Mouse (Mus musculus): ENCODE measurements around the gene Btg3. TPM values are rescaled to one million over a fixed set of nuclear protein-coding genes. Genes with fewer than 3 reads are reported as not detected.
A peak's percentile ranks its signal among the peaks of the same experiment; 100 is the strongest.
"Not testable (repeated sequence)": the region's sequence is repeated elsewhere in the genome, so short reads cannot be mapped to it uniquely, and the experiment has no call there.

Gene Btg3
- 10 to 100 TPM; 10.0 to 11.0 TPM for total RNA-seq (2021)
- long read RNA-seq, experiment 1, transcript Btg3-201 (5 exons, 1,414 nt): major isoform, 29 of 32 reads
- long read RNA-seq, experiment 1, partial matches to known transcripts: 2 of 32 reads
- long read RNA-seq, experiment 1, other reads (novel, unspliced or antisense): 1 of 32 reads
- long read RNA-seq, experiment 2, transcript Btg3-201 (5 exons, 1,414 nt): major isoform, 27 of 33 reads
- long read RNA-seq, experiment 2, partial matches to known transcripts: 5 of 33 reads
- long read RNA-seq, experiment 2, other reads (novel, unspliced or antisense): 1 of 33 reads

DNA sequence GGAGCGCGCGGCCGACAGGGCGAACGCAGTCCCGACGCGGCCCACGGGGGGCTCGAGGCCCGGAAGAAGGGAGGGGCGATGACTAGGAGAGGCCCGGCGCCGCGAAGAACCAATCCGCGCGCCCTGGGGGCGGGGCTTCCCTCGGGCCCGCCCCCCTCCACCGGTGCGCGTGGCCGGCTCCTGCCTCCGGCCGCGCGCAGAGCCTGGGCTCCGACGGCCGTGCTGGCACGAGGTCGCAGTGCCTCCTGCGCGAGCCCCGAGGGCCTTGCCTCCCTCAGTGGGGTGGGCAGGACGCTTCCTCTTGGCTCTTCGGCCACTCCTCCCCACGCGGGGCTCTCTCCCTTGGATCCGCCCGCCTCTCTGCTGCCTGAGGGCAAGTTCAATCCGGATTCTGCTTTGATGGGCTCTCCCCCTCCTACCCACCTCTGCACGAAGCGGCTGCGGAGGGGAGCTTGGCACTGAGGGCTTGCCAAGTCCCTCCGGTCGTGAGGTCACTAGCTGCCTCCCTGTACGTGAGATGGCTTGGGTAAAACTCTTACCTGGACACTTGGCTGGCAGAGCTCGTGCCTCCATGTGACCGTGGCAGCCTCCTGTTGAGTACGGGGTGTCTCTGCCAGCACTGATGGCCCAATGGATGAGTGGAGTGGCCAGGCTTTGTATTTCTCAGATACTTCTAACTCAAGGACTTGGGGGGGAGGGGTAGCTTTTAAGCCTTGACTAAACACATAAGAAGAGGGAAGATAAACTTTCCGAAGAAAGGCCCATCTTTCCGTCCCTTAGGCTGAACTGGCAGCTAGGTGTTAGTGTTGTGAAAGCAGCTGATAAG, at the start of gene Btg3:
TSS of gene Btg3 (minus strand) at position 448 of the 826 bp plus-strand sequence.
- peak; percentile 89 to 90 for DNase-seq (ENCODE audit: low spot score in 2 of 2)

DNA sequence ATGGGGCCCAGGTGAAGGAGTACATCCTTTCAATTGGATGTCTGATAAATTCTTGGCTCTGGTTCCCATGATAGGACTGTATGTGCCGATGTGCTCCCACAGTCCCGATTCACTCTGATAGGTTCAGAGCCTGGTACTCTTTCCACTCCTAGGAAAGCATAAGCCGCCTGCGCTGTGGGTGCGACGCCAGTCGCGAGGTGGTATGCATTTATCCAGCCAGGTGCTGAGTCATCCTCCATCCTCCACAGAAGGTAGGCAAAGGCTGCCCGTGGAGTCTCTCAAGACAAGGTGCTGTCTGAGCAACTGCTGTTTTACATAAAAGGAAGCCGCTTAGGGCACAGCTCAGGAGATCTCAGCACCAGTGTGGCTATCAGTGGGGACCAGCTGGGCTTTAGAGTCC, 40.7 kb upstream of the Btg3 start:
- DNase-seq (ENCODE audit: low spot score in 2 of 2): no peak

DNA sequence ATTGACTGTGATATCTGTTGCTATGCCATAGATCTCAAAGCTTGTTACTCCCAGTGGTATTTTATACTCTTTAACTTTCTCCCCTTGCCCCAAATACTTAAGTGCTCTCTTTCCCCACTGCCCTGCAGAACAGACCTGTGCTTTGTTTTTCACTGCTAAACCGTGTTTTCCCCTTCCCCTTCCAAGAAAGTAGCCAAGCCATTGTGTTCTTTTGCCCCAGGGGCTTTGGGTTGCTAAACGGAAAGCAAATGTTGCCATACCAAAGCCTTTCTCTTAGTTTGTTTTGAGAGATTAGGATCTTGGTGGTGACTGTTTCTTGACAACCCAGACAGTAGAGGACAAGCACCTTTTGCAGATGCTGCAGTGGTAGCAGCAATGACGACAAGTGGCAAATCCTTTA, 39.5 kb upstream of the Btg3 start:
- no peak for DNase-seq (ENCODE audit: low spot score in 2 of 2)

DNA sequence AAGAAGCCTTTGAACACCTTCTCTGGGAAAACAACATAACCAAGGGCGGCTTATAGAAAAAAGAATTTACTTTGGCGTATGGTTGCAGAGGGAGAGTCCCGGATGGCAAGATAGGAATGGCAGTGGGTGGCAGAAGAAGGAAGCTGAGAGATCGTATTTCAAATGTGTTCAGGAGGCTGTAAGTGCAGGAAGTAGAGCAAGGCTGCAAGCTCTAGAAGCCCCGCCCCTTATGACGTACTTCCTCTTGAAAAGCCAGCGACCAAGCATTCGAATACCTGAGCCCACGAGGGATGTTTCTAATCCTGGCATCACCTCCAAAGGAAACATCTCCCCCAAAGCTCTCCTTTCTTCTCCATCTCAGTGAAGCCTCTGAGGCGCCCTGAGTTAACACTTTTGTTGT, 33.0 kb upstream of the Btg3 start:
- DNase-seq (ENCODE audit: low spot score in 2 of 2): no peak

DNA sequence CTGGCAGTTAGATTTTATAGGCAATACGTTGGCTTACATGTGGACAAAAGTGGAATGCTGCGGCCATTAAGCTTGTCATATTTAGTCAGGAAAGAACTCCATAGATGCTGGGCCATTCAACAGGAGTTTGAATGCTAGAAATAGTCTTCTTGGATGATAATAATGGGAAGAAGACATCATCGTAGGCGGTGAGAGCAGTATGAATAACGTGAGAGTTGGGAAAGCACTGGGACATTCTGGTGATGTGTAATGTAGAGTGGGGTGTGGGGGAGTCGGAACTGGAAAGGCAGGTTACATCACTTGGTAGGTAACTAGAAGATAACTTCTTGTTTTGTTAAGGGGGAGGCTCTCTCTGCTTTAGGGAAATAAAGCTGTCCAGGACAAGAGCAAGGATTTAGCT, 30.9 kb upstream of the Btg3 start:
- no peak for DNase-seq (ENCODE audit: low spot score in 2 of 2)

DNA sequence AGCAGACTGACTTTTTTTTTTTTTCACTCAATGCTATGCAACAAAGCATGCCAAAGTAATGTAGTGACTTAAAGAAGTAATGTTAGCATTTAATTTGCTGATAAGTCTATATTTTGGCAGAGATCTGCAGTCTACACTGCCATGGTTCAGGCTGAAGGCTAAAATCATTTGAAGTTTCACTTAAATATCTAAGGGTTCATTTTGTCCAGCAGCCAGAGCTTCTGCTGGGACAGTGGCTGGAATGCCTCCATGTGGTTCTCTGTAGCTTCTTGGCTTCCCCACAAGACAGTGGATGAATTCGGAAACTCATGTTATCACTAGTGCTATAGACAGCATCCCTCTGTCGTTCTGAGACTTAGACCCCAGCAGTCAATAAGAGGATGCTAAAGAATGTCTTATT, 29.7 kb upstream of the Btg3 start:
- no peak for DNase-seq (ENCODE audit: low spot score in 2 of 2)

DNA sequence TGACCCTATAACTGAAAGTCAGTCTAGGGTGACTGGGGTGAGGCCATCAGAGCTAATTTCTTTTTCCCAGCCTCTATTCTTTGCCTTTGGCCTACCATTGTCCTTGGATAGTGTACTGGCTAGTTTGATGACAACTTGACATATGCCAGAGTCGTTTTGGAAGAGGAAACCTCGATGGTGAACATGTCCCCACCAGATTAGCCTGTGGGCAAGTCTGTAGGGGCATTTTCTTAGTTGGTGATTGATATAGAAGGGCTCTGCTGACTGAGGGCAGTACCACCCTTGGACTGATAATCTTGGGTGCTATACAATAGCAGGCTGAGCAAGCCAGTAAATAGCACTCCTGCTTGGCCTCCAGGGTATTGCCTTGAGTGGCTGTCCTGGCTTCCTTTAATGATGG, 25.3 kb upstream of the Btg3 start:
- no peak for DNase-seq (ENCODE audit: low spot score in 2 of 2)

DNA sequence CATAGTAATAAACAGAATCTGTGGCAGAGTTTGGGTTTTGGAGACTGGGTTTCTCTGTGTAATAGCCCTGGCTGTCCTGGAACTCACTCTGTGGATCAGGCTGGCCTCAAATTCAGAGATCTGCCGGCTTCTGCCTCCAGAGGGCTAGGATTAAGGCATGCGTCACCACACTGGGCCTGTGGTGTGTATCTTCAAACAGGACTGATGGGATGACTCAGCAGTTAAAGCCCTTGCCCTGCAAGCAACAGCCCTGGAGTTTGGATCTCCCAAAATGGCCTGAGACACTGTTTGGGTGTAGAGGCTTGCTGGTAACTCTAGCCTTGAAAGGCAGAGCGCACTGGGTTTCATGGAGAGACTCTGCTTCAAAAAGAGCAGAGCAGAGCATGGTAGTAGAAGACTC, 22.4 kb upstream of the Btg3 start:
- no peak for DNase-seq (ENCODE audit: low spot score in 2 of 2)

DNA sequence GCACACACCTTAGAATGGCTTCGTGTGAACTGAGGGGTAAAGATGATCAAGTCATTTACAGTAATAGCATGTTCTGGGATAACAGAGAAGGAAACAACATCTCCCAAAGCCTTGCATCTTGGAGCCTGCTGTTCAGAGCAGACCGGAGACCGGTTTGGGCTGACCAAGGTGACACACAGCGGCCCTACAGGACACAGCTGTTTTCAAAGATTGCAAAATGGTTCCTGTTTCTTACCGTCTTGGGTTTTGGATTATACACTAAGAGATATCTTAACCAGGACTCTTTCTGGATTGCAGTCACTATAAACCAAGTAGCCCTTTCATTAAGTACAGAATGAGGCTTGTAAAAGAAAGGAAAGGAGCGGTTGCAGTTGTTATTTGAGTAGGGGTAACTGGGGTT, 21.7 kb upstream of the Btg3 start:
- DNase-seq (ENCODE audit: low spot score in 2 of 2): no peak

DNA sequence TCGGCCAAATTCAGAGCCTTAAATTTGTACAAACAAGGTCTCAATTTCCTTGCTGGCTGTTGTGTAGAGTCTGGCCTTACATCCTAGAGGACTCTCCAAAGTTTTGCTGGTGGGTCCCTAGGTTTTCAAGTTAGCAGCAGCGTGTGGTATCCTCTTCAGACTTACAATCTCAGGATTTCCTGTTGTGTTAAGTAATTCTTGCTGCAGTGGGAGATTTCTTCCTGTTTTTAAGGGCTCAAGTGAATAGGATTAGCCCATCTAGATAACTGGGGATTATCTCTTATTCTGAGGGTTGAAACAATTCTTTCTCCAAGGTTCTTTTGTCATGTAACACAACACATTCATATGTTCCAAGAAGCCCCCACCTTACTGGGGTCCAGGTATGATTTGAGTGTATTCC, 14.4 kb upstream of the Btg3 start:
- no peak for DNase-seq (ENCODE audit: low spot score in 2 of 2)

DNA sequence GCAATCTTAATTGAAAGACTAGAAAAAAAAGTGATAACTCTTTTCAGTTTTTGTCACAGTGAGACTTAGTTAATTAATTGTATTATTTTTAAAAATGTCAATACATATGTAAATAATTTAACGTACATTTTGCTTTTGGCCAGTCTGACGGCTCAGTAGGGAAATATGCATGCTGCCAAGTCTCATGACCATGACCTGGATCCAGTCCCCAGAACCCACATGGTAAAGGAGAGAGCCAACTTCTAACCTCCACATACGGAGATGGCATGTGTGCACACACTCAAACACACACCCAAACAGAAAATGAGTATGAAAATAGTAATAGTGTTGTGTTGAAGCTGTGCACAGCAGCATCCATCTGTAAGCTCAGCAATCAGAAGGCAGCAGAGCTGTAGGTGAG, 13.0 kb upstream of the Btg3 start:
- no peak for DNase-seq (ENCODE audit: low spot score in 2 of 2)

DNA sequence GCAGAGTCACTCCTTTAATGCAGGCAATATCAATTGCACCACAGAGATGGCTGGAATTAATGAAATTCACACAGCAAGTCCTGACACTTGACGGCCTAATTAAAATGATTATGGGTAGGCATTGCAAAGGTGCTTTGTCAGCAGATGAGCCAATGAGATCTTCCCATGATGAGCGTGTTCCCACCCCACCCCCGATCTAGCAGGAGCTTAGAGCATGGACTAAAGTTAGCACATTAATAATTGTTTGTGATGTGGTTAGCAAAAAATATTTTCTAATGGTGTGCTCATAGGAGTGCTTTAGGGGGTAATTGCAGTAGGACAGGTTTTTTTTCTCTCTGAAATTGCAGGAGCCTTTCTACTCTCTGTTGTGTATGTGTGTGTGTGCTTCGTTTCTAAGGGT, 12.1 kb upstream of the Btg3 start:
- no peak for DNase-seq (ENCODE audit: low spot score in 2 of 2)

DNA sequence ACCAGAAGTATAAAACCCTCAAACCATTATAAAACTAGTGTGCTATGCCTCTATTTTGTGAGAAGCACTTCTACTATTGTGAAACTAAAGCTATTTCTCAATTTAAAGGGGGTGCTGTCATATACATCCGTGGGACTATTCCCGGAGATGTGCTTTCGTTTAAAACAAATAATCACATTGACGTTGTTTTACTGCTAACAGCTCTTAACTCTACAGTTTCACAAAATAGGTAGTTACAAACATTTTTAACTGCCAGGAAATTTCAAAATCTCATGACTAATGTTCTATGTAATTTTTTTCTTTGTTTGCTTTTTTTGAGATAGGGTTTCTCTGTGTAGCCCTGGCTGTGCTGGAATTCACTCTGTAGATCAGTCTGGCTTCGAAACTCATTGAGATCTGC, 1.5 kb upstream of the Btg3 start:
- no peak for DNase-seq (ENCODE audit: low spot score in 2 of 2)

DNA sequence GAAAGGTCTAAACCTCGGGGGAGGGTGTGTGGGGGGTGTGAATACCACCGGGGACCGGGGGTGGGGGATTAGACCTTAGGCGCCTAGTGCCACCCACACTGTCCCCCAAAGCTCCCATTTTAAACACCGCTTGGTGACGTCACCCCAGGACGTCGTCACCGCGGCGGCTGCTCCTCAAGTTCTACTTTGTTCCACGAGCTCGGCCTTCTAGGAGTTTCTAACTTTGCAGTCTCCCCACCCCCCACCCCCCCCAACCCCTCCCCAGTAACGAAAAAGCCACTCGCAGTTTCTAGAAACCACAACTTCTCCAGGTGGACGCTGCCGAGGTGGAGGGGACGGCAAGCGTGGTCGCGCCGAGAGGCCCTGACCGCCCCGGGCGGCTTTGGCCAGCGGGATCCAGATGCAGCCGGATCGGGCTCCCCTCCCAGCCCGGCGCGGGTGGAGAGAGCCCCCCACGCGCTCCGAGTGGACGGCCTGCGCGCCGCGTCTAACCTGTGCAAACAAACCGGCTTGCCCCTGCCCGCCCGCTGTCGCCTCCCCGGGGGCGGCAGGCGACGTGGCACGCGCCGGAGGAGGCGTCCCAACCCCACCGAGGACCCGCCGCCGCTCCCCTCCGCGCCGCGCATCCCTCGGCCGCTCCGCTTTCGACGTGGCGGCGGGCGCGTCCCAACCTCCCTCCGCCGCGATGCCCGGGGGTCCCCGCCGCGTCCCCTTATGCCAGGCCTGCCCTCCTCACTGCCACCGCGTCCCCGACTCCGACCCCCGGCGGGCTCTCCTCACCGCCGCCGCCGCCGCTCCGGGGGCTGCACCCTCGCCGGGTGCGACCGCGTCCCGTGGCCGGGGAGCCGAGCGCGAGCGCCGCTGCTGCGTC, 936 bp downstream of the Btg3 start:
- peak; percentile 52 to 55 for DNase-seq (ENCODE audit: low spot score in 2 of 2)

DNA sequence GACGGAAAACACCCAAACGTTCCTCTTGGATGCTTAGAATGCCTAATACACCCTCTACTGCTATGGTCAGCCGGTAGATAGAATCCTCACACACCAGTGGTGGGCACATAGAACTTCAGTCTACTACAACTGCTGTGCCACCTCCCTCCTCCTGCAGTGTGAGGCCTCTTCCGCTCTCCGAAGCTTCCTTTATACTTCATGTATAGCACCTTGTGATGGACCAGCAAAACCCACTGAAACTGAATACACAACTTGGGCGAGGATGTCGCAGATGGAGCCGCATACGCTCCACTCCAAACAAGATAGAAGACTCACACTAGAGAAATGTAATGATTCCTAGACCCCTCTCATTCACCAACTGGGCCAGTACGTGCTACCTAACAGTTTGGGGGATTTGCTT, 1.8 kb downstream of the Btg3 start:
- DNase-seq (ENCODE audit: low spot score in 2 of 2): no peak

DNA sequence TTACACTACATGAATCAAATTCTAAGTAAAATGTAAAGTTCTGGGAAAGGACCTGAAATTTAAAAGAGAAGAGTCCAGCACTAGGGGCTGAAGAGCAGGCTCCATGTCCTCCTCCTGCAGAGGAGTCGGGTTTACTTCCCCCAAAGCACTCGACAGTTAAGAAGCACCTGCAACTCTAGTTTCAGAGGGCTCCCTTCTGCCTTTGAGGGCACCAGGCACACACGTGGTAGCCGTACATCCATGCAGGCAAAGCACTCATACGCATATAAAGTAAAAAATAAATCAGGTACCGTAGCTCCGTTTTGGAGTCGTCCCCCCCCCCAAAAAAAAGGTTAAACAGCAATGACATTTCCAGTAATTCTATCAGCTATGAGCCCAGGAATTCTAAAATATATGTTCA, 3.2 kb downstream of the Btg3 start:
- no peak for DNase-seq (ENCODE audit: low spot score in 2 of 2)

DNA sequence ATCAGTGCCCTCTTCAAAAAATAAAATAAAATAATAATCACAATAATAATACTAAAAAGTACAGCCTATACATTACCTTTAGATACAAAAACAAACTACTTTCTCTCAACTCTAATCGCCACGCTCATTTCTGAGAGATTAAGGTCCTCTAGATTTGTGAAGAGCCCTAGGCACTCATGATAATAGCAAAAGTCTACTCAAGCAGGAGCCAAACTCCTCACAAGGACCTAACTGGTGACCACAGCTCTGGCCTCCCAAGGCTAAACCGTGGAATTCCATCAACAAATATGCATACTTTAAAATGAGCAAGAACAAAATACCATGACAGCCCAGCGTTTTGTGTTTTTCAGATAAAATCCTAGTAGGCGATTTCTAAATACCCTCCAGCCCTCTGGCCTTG, 4.2 kb downstream of the Btg3 start:
- no peak for DNase-seq (ENCODE audit: low spot score in 2 of 2)

DNA sequence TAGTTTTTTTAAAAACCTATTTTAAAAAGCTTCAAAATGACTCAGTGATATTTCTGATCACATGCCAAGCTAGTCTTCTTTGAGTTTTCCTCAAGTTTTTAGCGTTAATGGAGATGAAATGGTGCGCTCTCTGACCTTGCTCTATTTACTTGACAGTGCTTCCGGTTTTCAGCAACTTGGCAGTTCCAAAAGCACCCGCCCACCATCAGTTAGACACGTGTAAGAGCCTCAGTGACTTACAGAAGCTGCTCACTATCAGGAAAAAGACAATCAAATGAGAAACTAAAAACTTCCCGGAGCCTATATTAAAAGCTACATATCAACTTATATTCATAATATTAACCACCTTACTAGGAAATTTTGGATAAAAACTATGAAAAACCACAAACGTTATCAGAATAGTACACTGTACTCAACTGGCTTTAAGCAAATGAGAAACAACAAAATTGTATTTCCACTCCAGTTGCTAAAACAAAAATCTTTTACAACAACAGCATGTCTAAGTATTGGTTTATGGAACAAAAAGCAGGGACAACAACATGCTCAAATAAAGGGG, 5.4 kb downstream of the Btg3 start:
- no peak for DNase-seq (ENCODE audit: low spot score in 2 of 2)

DNA sequence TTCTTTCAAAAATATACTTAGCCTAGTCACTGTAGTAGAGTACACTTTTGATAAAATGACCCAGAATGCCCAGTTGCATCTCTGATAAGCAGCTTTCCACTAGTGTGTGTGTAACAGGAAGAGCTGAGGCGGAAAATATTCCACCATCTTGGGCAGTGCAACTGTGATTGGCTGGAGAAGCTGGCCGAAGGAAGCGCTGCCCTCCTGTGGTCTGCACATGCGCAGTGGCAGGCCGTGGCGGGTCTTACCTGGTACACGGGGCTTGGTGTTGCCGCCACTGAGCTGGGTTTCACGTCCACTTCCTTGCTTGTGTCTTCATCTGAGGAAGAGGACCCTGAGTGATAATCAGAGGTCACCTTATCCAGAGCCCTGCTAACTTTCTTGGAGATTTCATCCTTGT, 12.4 kb downstream of the Btg3 start:
- not testable (repeated sequence) for DNase-seq (ENCODE audit: low spot score in 2 of 2)

DNA sequence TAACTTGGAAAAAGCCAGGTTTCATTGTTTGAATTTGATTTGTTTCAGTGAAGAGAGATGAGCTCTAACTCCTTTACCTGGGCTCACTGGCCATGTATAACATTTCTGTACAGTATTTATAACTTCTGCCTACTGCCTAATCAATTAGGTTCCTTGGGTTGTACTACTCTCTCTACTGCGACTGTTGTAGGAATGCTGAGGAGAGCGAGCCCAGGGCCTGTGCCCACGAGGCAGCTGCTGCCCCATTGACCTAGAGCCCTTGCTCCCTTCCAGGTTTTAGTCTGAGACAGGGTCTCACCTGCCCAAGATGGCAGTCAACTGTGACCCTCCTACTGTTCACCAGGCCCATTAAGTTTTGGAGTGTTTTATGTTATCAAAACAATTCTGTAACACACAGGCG, 15.5 kb downstream of the Btg3 start:
- no peak for DNase-seq (ENCODE audit: low spot score in 2 of 2)

DNA sequence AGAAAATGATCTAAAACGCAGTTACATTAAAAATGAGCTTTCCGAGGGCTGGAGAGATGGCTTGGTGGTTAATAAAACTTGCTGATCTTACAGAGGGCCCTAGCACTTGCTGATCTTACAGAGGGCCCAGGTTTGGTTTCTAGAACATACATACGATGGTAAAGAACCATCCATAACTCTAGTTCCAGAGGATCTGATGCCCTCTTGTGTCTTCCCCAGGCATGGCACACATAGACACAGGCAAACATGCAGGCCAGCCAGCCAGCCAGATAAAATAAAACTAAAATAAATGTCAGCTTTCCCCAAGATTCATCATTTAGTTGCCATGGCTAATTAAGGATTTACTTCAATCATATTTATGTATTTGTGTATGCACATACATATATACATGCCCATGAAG, 19.2 kb downstream of the Btg3 start:
- no peak for DNase-seq (ENCODE audit: low spot score in 2 of 2)

Measured in gastrocnemius, postnatal 4 days (tissue).